ENCODE assay signal across 12 mouse cellular contexts in the genomic region with DNA sequence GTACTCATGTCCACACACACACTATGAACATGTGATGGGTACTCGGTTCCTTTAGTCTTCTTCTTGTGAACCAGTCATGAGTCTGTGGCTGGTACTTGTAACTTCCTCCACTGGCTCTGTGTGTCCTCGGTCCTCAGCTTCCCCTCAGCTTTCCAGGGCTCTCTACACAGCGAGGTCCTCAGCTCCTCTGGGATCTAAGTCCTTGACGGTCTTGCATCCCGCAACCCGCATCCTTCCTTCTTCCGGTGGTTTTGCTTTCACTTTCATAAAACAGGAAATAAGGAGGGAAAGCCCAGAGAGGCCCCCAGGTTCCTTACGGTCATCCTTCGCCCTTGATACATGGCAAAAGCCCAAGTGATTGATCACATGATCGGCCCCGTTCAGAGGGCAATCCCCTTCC. TPM values are rescaled to one million over a fixed set of nuclear protein-coding genes. Genes with fewer than 3 reads are reported as not detected.
DNase-seq lines count a peak whose midpoint lies in the region; ATAC-seq and TF ChIP-seq lines count a peak whose summit lies in the region.
"Had no signal": no experiment of that assay in that cellular context is flagged by ENCODE, and none has a peak within 500 bp of the region (broad histone marks: within the 10 kb centered on the region; RNA-seq: fewer than 3 reads in every experiment).

No protein-coding gene starts in this region.

- no peak overlapping the region for H3K9ac ChIP-seq in kidney, postnatal 0 days (ENCODE audit: low read depth, low read length)
- H3K9ac ChIP-seq: limb, embryonic 12.5 days had no signal

- DNase-seq in kidney, postnatal 0 days (ENCODE audit: low spot score), result no peak
- DNase-seq in kidney, postnatal 4 days, result no peak
- DNase-seq in urinary bladder, postnatal 36 days (ENCODE audit: low spot score in 2 of 2), result no peak
- DNase-seq in gastrocnemius, postnatal 36 days, result no peak
- DNase-seq in left cerebral cortex, postnatal 14 days (ENCODE audit: low spot score in 2 of 2), result no peak
- DNase-seq: cerebellum, adult 11 months; heart, postnatal 10 days had no signal

- peak overlapping the region; percentile 28; the same call in 1 of the 2 replicates for H3K4me2 ChIP-seq in kidney, postnatal 0 days (ENCODE audit: low read length)
- H3K4me2 ChIP-seq: limb, embryonic 12.5 days; midbrain, embryonic 11.5 days had no signal

- H3K27ac ChIP-seq in kidney, postnatal 0 days, result no peak overlapping the region
- H3K27ac ChIP-seq in bone marrow, adult 2 months (ENCODE audit: control insufficient read depth, insufficient read depth, low read depth, low read length, poor library complexity), result no peak overlapping the region
- H3K27ac ChIP-seq: limb, embryonic 12.5 days had no signal

- no peak overlapping the region for H3K4me3 ChIP-seq in kidney, postnatal 0 days (replicated peaks; ENCODE audit: low read depth, low read length)
- H3K4me3 ChIP-seq in bone marrow, adult 2 months (replicated peaks; ENCODE audit: control insufficient read depth, low read depth, low read length), result peak overlapping the region; percentile 42
- H3K4me3 ChIP-seq: limb, embryonic 12.5 days had no signal

- TF ChIP-seq CTCF in kidney, postnatal 0 days (IDR thresholded peaks at IDR 0.05; ENCODE audit: low read depth), result no peak
- TF ChIP-seq CTCF in bone marrow, adult 2 months (IDR thresholded peaks at IDR 0.05; ENCODE audit: control insufficient read depth, insufficient read depth, low read length), result no peak

- no peaks in the 10 kb centered on the region for H3K36me3 ChIP-seq in kidney, postnatal 0 days (ENCODE audit: insufficient read depth, low read length)
- H3K36me3 ChIP-seq: limb, embryonic 12.5 days had no signal

- intact Hi-C loops in gastrocnemius, postnatal 36 days (cut with DNase I), result no loop called here
- intact Hi-C loops in left cerebral cortex, postnatal 14 days (cut with DNase I), result no loop called here

- WGBS in kidney, postnatal 0 days, result 70% methylated on average over 11 of the region's 11 CpGs
- 17% methylated on average over 11 of the region's 11 CpGs for WGBS in bone marrow, adult 2 months

- H3K27me3 ChIP-seq in kidney, postnatal 0 days (ENCODE audit: insufficient read depth, low read length), result no peaks in the 10 kb centered on the region
- H3K27me3 ChIP-seq: limb, embryonic 12.5 days had no signal

- TF ChIP-seq POLR2A in bone marrow, adult 2 months (IDR thresholded peaks at IDR 0.05; ENCODE audit: borderline replicate concordance, control insufficient read depth, low read depth, low read length), result no peak

- no peaks in the 10 kb centered on the region for H3K9me3 ChIP-seq in kidney, postnatal 0 days (replicated peaks; ENCODE audit: low read length)
- H3K9me3 ChIP-seq: limb, embryonic 12.5 days had no signal

- no peaks in the 10 kb centered on the region for H3K4me1 ChIP-seq in kidney, postnatal 0 days (replicated peaks; ENCODE audit: insufficient read depth, low read length)
- peaks cover 5% of the 10 kb centered on the region for H3K4me1 ChIP-seq in bone marrow, adult 2 months (ENCODE audit: control insufficient read depth, insufficient read depth, low read length)
- H3K4me1 ChIP-seq: limb, embryonic 12.5 days had no signal

- no peak for ATAC-seq in kidney, postnatal 0 days (replicated peaks; ENCODE audit: low FRiP score, low read depth)
- peak; percentile 19 for ATAC-seq in CD4-positive, CD25-positive, alpha-beta regulatory T cell, adult 4 months
- peak; percentile 70 for ATAC-seq in megakaryocyte, adult 5-6 weeks (ENCODE audit: poor library complexity, severe bottlenecking)

RNA-seq across cellular contexts. Expression of a gene that starts 28.7 kb away (rescaled TPM):
- 0.68 and 0.74 TPM in 2 replicates for polyA plus RNA-seq in kidney, postnatal 0 days (2015; fragmentation: Nextera tagmentation; extraction: Ambion mirVana)
- 100 to 1,000 TPM; 108 to 131 TPM for polyA plus RNA-seq in CD4-positive, CD25-positive, alpha-beta regulatory T cell, adult 4 months (2017; shearing (Covaris generic))
- polyA plus RNA-seq in bone marrow, adult 2 months (2011; ENCODE audit: insufficient read depth, insufficient read length, low replicate concordance, missing spikeins), result 3.6 and 8.7 TPM in 2 replicates
- total RNA-seq in megakaryocyte, adult 5-6 weeks (2015), result 80.4 and 83.9 TPM in 2 replicates
- 60.7 and 62.1 TPM in 2 replicates for total RNA-seq in megakaryocyte, adult 5-6 weeks (2017)
- total RNA-seq in gastrocnemius, postnatal 36 days (2021), result 1 to 10 TPM; 1.9 to 2.2 TPM
- total RNA-seq in left cerebral cortex, postnatal 14 days (2021), result 1 to 10 TPM; 4.9 TPM

RNA-seq across cellular contexts. Expression of a gene that starts 48.3 kb away (rescaled TPM):
- 60.5 and 73.0 TPM in 2 replicates for polyA plus RNA-seq in kidney, postnatal 0 days (2015; fragmentation: Nextera tagmentation; extraction: Ambion mirVana)
- 10 to 100 TPM; 24.2 to 34.8 TPM for polyA plus RNA-seq in CD4-positive, CD25-positive, alpha-beta regulatory T cell, adult 4 months (2017; shearing (Covaris generic))
- 8.0 and 23.6 TPM in 2 replicates for polyA plus RNA-seq in bone marrow, adult 2 months (2011; ENCODE audit: insufficient read depth, insufficient read length, low replicate concordance, missing spikeins)
- total RNA-seq in megakaryocyte, adult 5-6 weeks (2015), result 33.5 and 43.2 TPM in 2 replicates
- total RNA-seq in megakaryocyte, adult 5-6 weeks (2017), result 17.9 and 26.0 TPM in 2 replicates
- 10 to 100 TPM; 16.0 to 23.1 TPM for total RNA-seq in gastrocnemius, postnatal 36 days (2021)
- total RNA-seq in left cerebral cortex, postnatal 14 days (2021), result 10 to 100 TPM; 33.6 to 39.1 TPM

Comparison
In these comparisons a context has a peak if more than half of its experiments do, and no peak if none do; other contexts are left out.
1. RNA of a gene that starts 28.7 kb away (total RNA-seq): 60.7 to 83.9 TPM in megakaryocyte, adult 5-6 weeks; 4.9 TPM in left cerebral cortex, postnatal 14 days and 1.9 to 2.2 TPM in gastrocnemius, postnatal 36 days; every median in the first group is over 10 times any median in the second.